Comparison of ENCODE assay signal across 8 mouse cellular contexts in genomic region chr5:136137658-136138274, GRCm38 (mm10). TPM values are rescaled to one million over a fixed set of nuclear protein-coding genes. Genes with fewer than 3 reads are reported as not detected.
DNase-seq lines count a peak whose midpoint lies in the region; ATAC-seq and TF ChIP-seq lines count a peak whose summit lies in the region.

No protein-coding gene starts in this region.

- peak; percentile 50 for TF ChIP-seq RAD21 in CH12.LX (IDR thresholded peaks at IDR 0.05; ENCODE audit: low read depth, low read length)

- dilution Hi-C loops in CH12.LX (cut with MboI; ENCODE audit: extremely low pct_ligation_motif_present, extremely low pct_unique_long_range_greater_than_20kb, low sequenced_read_pairs) = no loop called here

- peak; percentile 81 for DNase-seq in CH12.LX (ENCODE audit: extremely low read depth)
- peak; percentile 75 for DNase-seq in adrenal gland, postnatal 14 days
- DNase-seq in lung, postnatal 0 days (ENCODE audit: low spot score) = peak; percentile 65
- peak; percentile 70 to 87 for DNase-seq in spleen, postnatal 4 days (ENCODE audit: low spot score in 2 of 2)
- DNase-seq in layer of hippocampus, adult 9-11 months = no peak

- H3K4me2 ChIP-seq in intestine, postnatal 0 days (replicated peaks; ENCODE audit: low read depth) = no peak overlapping the region
- H3K4me2 ChIP-seq in intestine, embryonic 16.5 days (ENCODE audit: low read depth, low read length) = no peak overlapping the region
- H3K4me2 ChIP-seq in CH12.LX (ENCODE audit: insufficient read depth, low read depth, poor library complexity, severe bottlenecking) = peak overlapping the region; percentile 60; the same call in 1 of the 2 replicates
- no peak overlapping the region for H3K4me2 ChIP-seq in lung, postnatal 0 days (replicated peaks; ENCODE audit: low read depth, low read length)

- WGBS in intestine, postnatal 0 days = 70% methylated on average over 13 of the region's 13 CpGs
- WGBS in intestine, embryonic 16.5 days = 71% methylated on average over 13 of the region's 13 CpGs
- 76% methylated on average over 13 of the region's 13 CpGs for whole genome bisulfite sequencing in lung, postnatal 0 days

- in situ Hi-C loops in CH12.LX (cut with MboI; ENCODE audit: low pct_ligation_motif_present, low pct_unique_long_range_greater_than_20kb, low sequenced_read_pairs) = loop anchor here (5.0 kb wide), 2 partner anchors 40 to 55 kb away; partner anchors contain the start of gene Rasa4

- no peak overlapping the region for H3K9ac ChIP-seq in intestine, postnatal 0 days (ENCODE audit: low read depth, low read length)
- H3K9ac ChIP-seq in intestine, embryonic 16.5 days (ENCODE audit: low read depth, low read length) = no peak overlapping the region
- H3K9ac ChIP-seq in CH12.LX (ENCODE audit: insufficient read depth, low read depth) = no peak overlapping the region
- H3K9ac ChIP-seq in lung, postnatal 0 days (replicated peaks; ENCODE audit: low read depth) = no peak overlapping the region

- no peaks in the 10 kb centered on the region for H3K27me3 ChIP-seq in intestine, postnatal 0 days (replicated peaks; ENCODE audit: control insufficient read depth, insufficient read depth, low read length)
- H3K27me3 ChIP-seq in intestine, embryonic 16.5 days (replicated peaks; ENCODE audit: control insufficient read depth, insufficient read depth, low read length) = no peaks in the 10 kb centered on the region
- H3K27me3 ChIP-seq in CH12.LX (replicated peaks) = no peaks in the 10 kb centered on the region
- H3K27me3 ChIP-seq in lung, postnatal 0 days (replicated peaks; ENCODE audit: insufficient read depth, low read length) = no peaks in the 10 kb centered on the region

- no peaks in the 10 kb centered on the region for H3K9me3 ChIP-seq in intestine, postnatal 0 days (ENCODE audit: control insufficient read depth)
- no peaks in the 10 kb centered on the region for H3K9me3 ChIP-seq in intestine, embryonic 16.5 days (ENCODE audit: control insufficient read depth, low read length)
- peaks cover 4% of the 10 kb centered on the region for H3K9me3 ChIP-seq in CH12.LX (replicated peaks; ENCODE audit: low read length)
- no peaks in the 10 kb centered on the region for H3K9me3 ChIP-seq in lung, postnatal 0 days (ENCODE audit: low read length)

- no peaks in the 10 kb centered on the region for H3K4me1 ChIP-seq in intestine, postnatal 0 days (replicated peaks; ENCODE audit: control insufficient read depth, insufficient read depth, low read length)
- H3K4me1 ChIP-seq in intestine, embryonic 16.5 days (ENCODE audit: control insufficient read depth, insufficient read depth, low read length) = peaks cover 12% of the 10 kb centered on the region; the same call in 1 of the 2 replicates
- H3K4me1 ChIP-seq in CH12.LX (ENCODE audit: control insufficient read depth in 1 of 2, insufficient read depth in 2 of 2) = peaks cover 6 to 20% of the 10 kb centered on the region in 2 experiments
- 0 out of 2 replicates have a peak, but pooled peaks cover 2% of the 10 kb centered on the region for H3K4me1 ChIP-seq in embryonic fibroblast, embryonic 13.5 days (ENCODE audit: control insufficient read depth, insufficient read depth, low read length)
- peaks cover 7% of the 10 kb centered on the region; the same call in 1 of the 2 replicates for H3K4me1 ChIP-seq in lung, postnatal 0 days (ENCODE audit: insufficient read depth, low read depth, low read length)

- H3K4me3 ChIP-seq in intestine, postnatal 0 days (ENCODE audit: low read depth, low read length) = no peak overlapping the region
- H3K4me3 ChIP-seq in intestine, embryonic 16.5 days (ENCODE audit: low read length) = no peak overlapping the region
- no peak overlapping the region for H3K4me3 ChIP-seq in CH12.LX (replicated peaks in 1 of 3; ENCODE audit: low read depth in 2 of 3, low read length in 2 of 3, poor library complexity in 1 of 3)
- H3K4me3 ChIP-seq in embryonic fibroblast, embryonic 13.5 days (ENCODE audit: insufficient read depth, low read length) = no peak overlapping the region
- no peak overlapping the region for H3K4me3 ChIP-seq in lung, postnatal 0 days (ENCODE audit: low read depth, low read length)

- TF ChIP-seq POLR2A in CH12.LX (IDR thresholded peaks at IDR 0.05; ENCODE audit: low read depth, low read length) = no peak
- no peak for TF ChIP-seq POLR2A in embryonic fibroblast, embryonic 13.5 days (IDR thresholded peaks at IDR 0.05; ENCODE audit: low read depth, low read length)

- H3K79me2 ChIP-seq in CH12.LX (replicated peaks; ENCODE audit: control insufficient read depth, extremely low read depth, insufficient read depth, poor library complexity, severe bottlenecking) = peaks cover 11% of the 10 kb centered on the region

- no peak for TF ChIP-seq EP300 in CH12.LX (IDR thresholded peaks at IDR 0.05; ENCODE audit: low read length)
- no peak for TF ChIP-seq EP300 in lung, postnatal 0 days (IDR thresholded peaks at IDR 0.05)

- no peak overlapping the region for H3K27ac ChIP-seq in intestine, postnatal 0 days (ENCODE audit: low read depth, low read length)
- H3K27ac ChIP-seq in intestine, embryonic 16.5 days (ENCODE audit: low read length) = no peak overlapping the region
- H3K27ac ChIP-seq in CH12.LX (ENCODE audit: insufficient read depth, low read depth) = no peak overlapping the region
- H3K27ac ChIP-seq in embryonic fibroblast, embryonic 13.5 days (ENCODE audit: insufficient read depth, low read length) = no peak overlapping the region
- H3K27ac ChIP-seq in lung, postnatal 0 days (ENCODE audit: low read length) = no peak overlapping the region

- no peak for ATAC-seq in intestine, postnatal 0 days
- no peak for ATAC-seq in intestine, embryonic 16.5 days
- no peak for ATAC-seq in lung, postnatal 0 days

- peaks cover 46% of the 10 kb centered on the region for H3K36me3 ChIP-seq in intestine, postnatal 0 days (ENCODE audit: control insufficient read depth, insufficient read depth)
- peaks cover 15% of the 10 kb centered on the region for H3K36me3 ChIP-seq in intestine, embryonic 16.5 days (ENCODE audit: control insufficient read depth, insufficient read depth, low read length)
- peaks cover 38 to 64% of the 10 kb centered on the region in 2 experiments for H3K36me3 ChIP-seq in CH12.LX (replicated peaks in 1 of 2; ENCODE audit: control insufficient read depth in 1 of 2, insufficient read depth in 1 of 2, low read length in 1 of 2)
- H3K36me3 ChIP-seq in lung, postnatal 0 days (ENCODE audit: insufficient read depth, low read length) = 0 out of 2 replicates have a peak, but pooled peaks cover 14% of the 10 kb centered on the region

- peak; percentile 76 for TF ChIP-seq CTCF in intestine, postnatal 0 days (IDR thresholded peaks at IDR 0.05; ENCODE audit: low read depth)
- peak; percentile 41 to 73; a peak in 3 of 4 replicates for TF ChIP-seq CTCF in CH12.LX (conservative IDR thresholded peaks at IDR 0.05 in 1 of 2, IDR thresholded peaks at IDR 0.05 in 1 of 2; ENCODE audit: low read depth in 2 of 2, low read length in 2 of 2)
- TF ChIP-seq CTCF in embryonic fibroblast, embryonic 13.5 days (IDR thresholded peaks at IDR 0.05; ENCODE audit: borderline replicate concordance, insufficient read depth, low read length) = peak; percentile 65; the same call in 1 of the 2 replicates
- peak; percentile 75 for TF ChIP-seq CTCF in lung, postnatal 0 days (IDR thresholded peaks at IDR 0.05)

RNA-seq across cellular contexts. Expression of gene Alkbh4, which starts 1.8 kb away (rescaled TPM):
- 11.0 and 12.6 TPM in 2 replicates for polyA plus RNA-seq in intestine, postnatal 0 days (2015; fragmentation: Nextera tagmentation; extraction: Ambion mirVana)
- polyA plus RNA-seq in intestine, embryonic 16.5 days (2015; fragmentation: Nextera tagmentation; extraction: Ambion mirVana) = 16.7 and 17.2 TPM in 2 replicates
- total RNA-seq in CH12.LX (2012; rRNA removed) = 12.9 and 15.7 TPM in 2 replicates
- 10.2 and 12.2 TPM in 2 replicates for total RNA-seq in CH12.LX (2014; rRNA removed)
- polyA plus RNA-seq in CH12.LX (2012; ENCODE audit: insufficient read length, low read depth) = 12.0 and 15.9 TPM in 2 replicates
- 7.2 and 9.8 TPM in 2 replicates for total RNA-seq in adrenal gland, postnatal 14 days (2021)
- 8.1 and 8.8 TPM in 2 replicates for polyA plus RNA-seq in embryonic fibroblast, embryonic 13.5 days (2011; ENCODE audit: insufficient read length, low read depth, missing spikeins)
- polyA plus RNA-seq in lung, postnatal 0 days (2015; fragmentation: Nextera tagmentation; extraction: Ambion mirVana) = 13.5 and 13.9 TPM in 2 replicates

RNA-seq across cellular contexts. Expression of gene Lrwd1, which starts 1.9 kb away (rescaled TPM):
- 7.5 and 7.8 TPM in 2 replicates for polyA plus RNA-seq in intestine, postnatal 0 days (2015; fragmentation: Nextera tagmentation; extraction: Ambion mirVana)
- polyA plus RNA-seq in intestine, embryonic 16.5 days (2015; fragmentation: Nextera tagmentation; extraction: Ambion mirVana) = 22.3 and 22.7 TPM in 2 replicates
- total RNA-seq in CH12.LX (2012; rRNA removed) (58.9 and 62.1 TPM in 2 replicates), CH12.LX (2014; rRNA removed) (49.6 and 54.3 TPM in 2 replicates)
- polyA plus RNA-seq in CH12.LX (2012; ENCODE audit: insufficient read length, low read depth) = 52.2 and 65.9 TPM in 2 replicates
- 11.2 and 15.5 TPM in 2 replicates for total RNA-seq in adrenal gland, postnatal 14 days (2021)
- 22.5 and 24.1 TPM in 2 replicates for polyA plus RNA-seq in embryonic fibroblast, embryonic 13.5 days (2011; ENCODE audit: insufficient read length, low read depth, missing spikeins)
- 18.5 and 20.8 TPM in 2 replicates for polyA plus RNA-seq in lung, postnatal 0 days (2015; fragmentation: Nextera tagmentation; extraction: Ambion mirVana)

RNA-seq across cellular contexts. Expression of gene Polr2j, which starts 21.3 kb away (rescaled TPM):
- 152 and 169 TPM in 2 replicates for polyA plus RNA-seq in intestine, postnatal 0 days (2015; fragmentation: Nextera tagmentation; extraction: Ambion mirVana)
- 212 and 230 TPM in 2 replicates for polyA plus RNA-seq in intestine, embryonic 16.5 days (2015; fragmentation: Nextera tagmentation; extraction: Ambion mirVana)
- total RNA-seq in CH12.LX (2012; rRNA removed) = 137 and 186 TPM in 2 replicates
- total RNA-seq in CH12.LX (2014; rRNA removed) = 160 and 178 TPM in 2 replicates
- 117 and 121 TPM in 2 replicates for polyA plus RNA-seq in CH12.LX (2012; ENCODE audit: insufficient read length, low read depth)
- total RNA-seq in adrenal gland, postnatal 14 days (2021) = 82.7 and 86.4 TPM in 2 replicates
- polyA plus RNA-seq in embryonic fibroblast, embryonic 13.5 days (2011; ENCODE audit: insufficient read length, low read depth, missing spikeins) = 67.7 TPM in 2 replicates
- polyA plus RNA-seq in lung, postnatal 0 days (2015; fragmentation: Nextera tagmentation; extraction: Ambion mirVana) = 175 and 184 TPM in 2 replicates

RNA-seq across cellular contexts. Expression of gene Orai2, which starts 32.7 kb away (rescaled TPM):
- 4.3 and 5.1 TPM in 2 replicates for polyA plus RNA-seq in intestine, postnatal 0 days (2015; fragmentation: Nextera tagmentation; extraction: Ambion mirVana)
- polyA plus RNA-seq in intestine, embryonic 16.5 days (2015; fragmentation: Nextera tagmentation; extraction: Ambion mirVana) = 6.3 and 7.1 TPM in 2 replicates
- total RNA-seq in CH12.LX (2012; rRNA removed) = 7.3 and 8.8 TPM in 2 replicates
- total RNA-seq in CH12.LX (2014; rRNA removed) = 6.4 and 7.3 TPM in 2 replicates
- 7.4 TPM in 2 replicates for polyA plus RNA-seq in CH12.LX (2012; ENCODE audit: insufficient read length, low read depth)
- total RNA-seq in adrenal gland, postnatal 14 days (2021) = 2.6 and 12.4 TPM in 2 replicates
- 11.3 and 14.6 TPM in 2 replicates for polyA plus RNA-seq in embryonic fibroblast, embryonic 13.5 days (2011; ENCODE audit: insufficient read length, low read depth, missing spikeins)
- 11.2 and 14.0 TPM in 2 replicates for polyA plus RNA-seq in lung, postnatal 0 days (2015; fragmentation: Nextera tagmentation; extraction: Ambion mirVana)

RNA-seq across cellular contexts. Expression of gene Rasa4, which starts 54.0 kb away (rescaled TPM):
- 8.1 and 8.7 TPM in 2 replicates for polyA plus RNA-seq in intestine, postnatal 0 days (2015; fragmentation: Nextera tagmentation; extraction: Ambion mirVana)
- polyA plus RNA-seq in intestine, embryonic 16.5 days (2015; fragmentation: Nextera tagmentation; extraction: Ambion mirVana) = 16.6 and 18.5 TPM in 2 replicates
- 0.29 and 1.3 TPM in 2 replicates for total RNA-seq in CH12.LX (2012; rRNA removed)
- 0.07 and 0.28 TPM in 2 replicates for total RNA-seq in CH12.LX (2014; rRNA removed)
- polyA plus RNA-seq in CH12.LX (2012; ENCODE audit: insufficient read length, low read depth) = 0.11 and 0.16 TPM in 2 replicates
- 9.1 and 13.8 TPM in 2 replicates for total RNA-seq in adrenal gland, postnatal 14 days (2021)
- polyA plus RNA-seq in embryonic fibroblast, embryonic 13.5 days (2011; ENCODE audit: insufficient read length, low read depth, missing spikeins) = 20.6 and 39.8 TPM in 2 replicates
- 2.0 and 2.8 TPM in 2 replicates for polyA plus RNA-seq in lung, postnatal 0 days (2015; fragmentation: Nextera tagmentation; extraction: Ambion mirVana)
